Mouse (Mus musculus) CH12.LX (cell line): ENCODE measurements around the gene Pard6a. TPM values are rescaled to one million over a fixed set of nuclear protein-coding genes. Genes with fewer than 3 reads are reported as not detected.
A peak's percentile ranks its signal among the peaks of the same experiment; 100 is the strongest.

ENCODE experiments used
- DNase-seq: peaks from one replicate; pipeline ENCODE4 v3.0.0-alpha.2; 2013; ENCODE audit errors: extremely low read depth
- H3K27ac ChIP-seq: 2 replicates; pipeline ENCODE4 v1.5.1; 2012; ENCODE audit warnings: low read depth, mild to moderate bottlenecking, control low read depth, moderate library complexity; ENCODE audit not compliant: insufficient read depth
- H3K27me3 ChIP-seq: replicated peaks from 2 replicates; pipeline ENCODE3; 2012; ENCODE audit warnings: inconsistent platforms
- H3K36me3 ChIP-seq, 2 experiments: replicated peaks in 1 of 2; 2 replicates each; pipeline versions ENCODE3 to v1.6.1; 2012; ENCODE audit warnings: inconsistent platforms in 1 of 2, low read length in 1 of 2, mild to moderate bottlenecking in 1 of 2, mixed read lengths in 1 of 2, moderate library complexity in 1 of 2; ENCODE audit not compliant: control insufficient read depth in 1 of 2, insufficient read depth in 1 of 2
- H3K4me1 ChIP-seq, 2 experiments: 2 replicates each; pipeline ENCODE4 v1.6.1; 2012; ENCODE audit warnings: inconsistent platforms in 1 of 2, moderate library complexity in 1 of 2; ENCODE audit not compliant: insufficient read depth in 2 of 2, control insufficient read depth in 1 of 2
- H3K4me2 ChIP-seq: 2 replicates; pipeline ENCODE4 v1.6.1; 2012; ENCODE audit warnings: low read depth, mild to moderate bottlenecking, control low read depth; ENCODE audit not compliant: poor library complexity, insufficient read depth, severe bottlenecking
- H3K4me3 ChIP-seq, 3 experiments: fragments of 150-350 bp in 1 of 3; sonication (generic) in 1 of 3; replicated peaks in 1 of 3; 2 replicates each; pipeline versions ENCODE3 to v1.5.1; 2011 to 2012; ENCODE audit warnings: low read depth in 2 of 3, low read length in 2 of 3, mild to moderate bottlenecking in 2 of 3, moderate library complexity in 2 of 3, control low read depth in 1 of 3, improper control_type of control experiment in 1 of 3, inconsistent platforms in 1 of 3, mixed read lengths in 1 of 3; ENCODE audit not compliant: poor library complexity in 1 of 3
- H3K79me2 ChIP-seq: replicated peaks from 2 replicates; pipeline ENCODE4 v1.6.1; 2012; ENCODE audit warnings: mild to moderate bottlenecking, moderate library complexity; ENCODE audit not compliant: control insufficient read depth, poor library complexity, insufficient read depth, severe bottlenecking; ENCODE audit errors: extremely low read depth
- H3K9ac ChIP-seq: 2 replicates; pipeline ENCODE4 v1.6.1; 2012; ENCODE audit warnings: low read depth, mild to moderate bottlenecking, control low read depth, moderate library complexity; ENCODE audit not compliant: insufficient read depth
- H3K9me3 ChIP-seq: replicated peaks from 2 replicates; pipeline ENCODE3; 2012; ENCODE audit warnings: low read length, inconsistent platforms, mixed read lengths
- BHLHE40 ChIP-seq: IDR thresholded peaks from 2 replicates; pipeline ENCODE4 v1.6.1; 2011; ENCODE audit warnings: mild to moderate bottlenecking, low read depth, low read length, improper control_type of control experiment
- CHD1 ChIP-seq: IDR thresholded peaks from 2 replicates; pipeline ENCODE4 v1.6.1; 2012; ENCODE audit warnings: low read depth, low read length, improper control_type of control experiment, inconsistent platforms
- CHD2 ChIP-seq: IDR thresholded peaks from 2 replicates; pipeline ENCODE4 v1.6.1; 2011; ENCODE audit warnings: low read length, improper control_type of control experiment
- CTCF ChIP-seq, 2 experiments: IDR thresholded peaks in 1 of 2; conservative IDR thresholded peaks in 1 of 2; 2 replicates each; pipeline ENCODE4 v1.5.1; 2011 to 2012; ENCODE audit warnings: low read depth in 2 of 2, low read length in 2 of 2, improper control_type of control experiment in 1 of 2, inconsistent platforms in 1 of 2, mild to moderate bottlenecking in 1 of 2, moderate library complexity in 1 of 2
- E2F4 ChIP-seq: IDR thresholded peaks from 2 replicates; pipeline ENCODE4 v1.6.1; 2011; ENCODE audit warnings: low read depth, low read length, improper control_type of control experiment; ENCODE audit not compliant: insufficient replicate concordance
- ELF1 ChIP-seq: IDR thresholded peaks from 2 replicates; pipeline ENCODE4 v1.6.1; 2014; ENCODE audit warnings: low read depth, mild to moderate bottlenecking, inconsistent platforms, low read length, improper control_type of control experiment
- EP300 ChIP-seq: IDR thresholded peaks from 2 replicates; pipeline ENCODE4 v1.6.1; 2011; ENCODE audit warnings: low read length, improper control_type of control experiment
- ETS1 ChIP-seq: conservative IDR thresholded peaks from 2 replicates; pipeline ENCODE4 v1.6.1; 2012; ENCODE audit warnings: low read depth, mild to moderate bottlenecking, inconsistent platforms, low read length, improper control_type of control experiment, moderate library complexity
- GABPA ChIP-seq: IDR thresholded peaks from 2 replicates; pipeline ENCODE4 v1.6.1; 2012; ENCODE audit warnings: low read depth, low read length, improper control_type of control experiment, inconsistent platforms; ENCODE audit not compliant: insufficient replicate concordance
- HCFC1 ChIP-seq: IDR thresholded peaks from 2 replicates; pipeline ENCODE4 v1.6.1; 2012; ENCODE audit warnings: low read depth, mild to moderate bottlenecking, inconsistent platforms, low read length, improper control_type of control experiment
- IRF4 ChIP-seq: IDR thresholded peaks from 2 replicates; pipeline ENCODE4 v1.6.1; 2014; ENCODE audit warnings: low read depth, mild to moderate bottlenecking, inconsistent platforms, low read length, improper control_type of control experiment
- JUN ChIP-seq: IDR thresholded peaks from 2 replicates; pipeline ENCODE4 v1.6.1; 2011; ENCODE audit warnings: low read depth, mild to moderate bottlenecking, low read length, improper control_type of control experiment, moderate library complexity; ENCODE audit not compliant: insufficient read depth
- JUND ChIP-seq: conservative IDR thresholded peaks from 2 replicates; pipeline ENCODE4 v1.6.1; 2011; ENCODE audit warnings: low read depth, low read length, improper control_type of control experiment
- KAT2A ChIP-seq: IDR thresholded peaks from 2 replicates; pipeline ENCODE4 v1.6.1; 2012; ENCODE audit warnings: low read length, improper control_type of control experiment, inconsistent platforms; ENCODE audit not compliant: insufficient replicate concordance
- MAFK ChIP-seq: IDR thresholded peaks from 2 replicates; pipeline ENCODE4 v1.6.1; 2011; ENCODE audit warnings: low read length, improper control_type of control experiment; ENCODE audit not compliant: insufficient replicate concordance
- MAX ChIP-seq: IDR thresholded peaks from 2 replicates; pipeline ENCODE4 v1.6.1; 2011; ENCODE audit warnings: low read length, improper control_type of control experiment
- MAZ ChIP-seq: IDR thresholded peaks from 2 replicates; pipeline ENCODE4 v1.6.1; 2012; ENCODE audit warnings: low read depth, mild to moderate bottlenecking, inconsistent platforms, low read length, improper control_type of control experiment, moderate library complexity
- MEF2A ChIP-seq: IDR thresholded peaks from 2 replicates; pipeline ENCODE4 v1.6.1; 2014; ENCODE audit warnings: low read depth, mild to moderate bottlenecking, inconsistent platforms, low read length, improper control_type of control experiment, borderline replicate concordance
- MXI1 ChIP-seq: IDR thresholded peaks from 2 replicates; pipeline ENCODE4 v1.6.1; 2011; ENCODE audit warnings: mild to moderate bottlenecking, low read depth, low read length, improper control_type of control experiment
- MYC ChIP-seq: IDR thresholded peaks from 2 replicates; pipeline ENCODE4 v1.6.1; 2011; ENCODE audit warnings: low read depth, mild to moderate bottlenecking, improper control_type of control experiment, low read length
- NELFE ChIP-seq: IDR thresholded peaks from 2 replicates; pipeline ENCODE4 v1.6.1; 2011; ENCODE audit warnings: low read depth, low read length, improper control_type of control experiment
- NRF1 ChIP-seq: IDR thresholded peaks from 2 replicates; pipeline ENCODE4 v1.6.1; 2014; ENCODE audit warnings: low read depth, mild to moderate bottlenecking, inconsistent platforms, low read length, improper control_type of control experiment, moderate library complexity
- PAX5 ChIP-seq: IDR thresholded peaks from 2 replicates; pipeline ENCODE4 v1.6.1; 2012; ENCODE audit warnings: low read length, inconsistent platforms, mixed read lengths
- POLR2A ChIP-seq: IDR thresholded peaks from 2 replicates; pipeline ENCODE4 v1.6.1; 2011; ENCODE audit warnings: low read depth, mild to moderate bottlenecking, improper control_type of control experiment, low read length
- POLR2AphosphoS2 ChIP-seq: IDR thresholded peaks from 2 replicates; pipeline ENCODE4 v1.6.1; 2011; ENCODE audit warnings: low read depth, low read length, improper control_type of control experiment
- RAD21 ChIP-seq: IDR thresholded peaks from 2 replicates; pipeline ENCODE4 v1.6.1; 2011; ENCODE audit warnings: low read depth, mild to moderate bottlenecking, low read length, improper control_type of control experiment, moderate library complexity
- RCOR1 ChIP-seq: conservative IDR thresholded peaks from 2 replicates; pipeline ENCODE4 v1.6.1; 2012; ENCODE audit warnings: low read depth, mild to moderate bottlenecking, inconsistent platforms, low read length, improper control_type of control experiment
- SIN3A ChIP-seq: IDR thresholded peaks from 2 replicates; pipeline ENCODE4 v1.6.1; 2012; ENCODE audit warnings: low read length, improper control_type of control experiment, inconsistent platforms
- SMC3 ChIP-seq: IDR thresholded peaks from 2 replicates; pipeline ENCODE4 v1.6.1; 2011; ENCODE audit warnings: low read depth, low read length, improper control_type of control experiment
- TBP ChIP-seq: conservative IDR thresholded peaks from 2 replicates; pipeline ENCODE4 v1.6.1; 2011; ENCODE audit warnings: low read depth, low read length, improper control_type of control experiment
- TCF12 ChIP-seq: IDR thresholded peaks from 2 replicates; pipeline ENCODE4 v1.6.1; 2014; ENCODE audit warnings: low read depth, mild to moderate bottlenecking, inconsistent platforms, low read length, improper control_type of control experiment
- UBTF ChIP-seq: IDR thresholded peaks from 2 replicates; pipeline ENCODE4 v1.6.1; 2012; ENCODE audit warnings: low read depth, mild to moderate bottlenecking, inconsistent platforms, low read length, improper control_type of control experiment, moderate library complexity
- USF1 ChIP-seq: IDR thresholded peaks from 2 replicates; pipeline ENCODE4 v1.6.1; 2014; ENCODE audit warnings: low read depth, mild to moderate bottlenecking, inconsistent platforms, low read length, improper control_type of control experiment
- USF2 ChIP-seq: conservative IDR thresholded peaks from 2 replicates; pipeline ENCODE4 v1.6.1; 2011; ENCODE audit warnings: low read depth, low read length, improper control_type of control experiment
- ZC3H11A ChIP-seq: IDR thresholded peaks from 2 replicates; pipeline ENCODE4 v1.6.1; 2012; ENCODE audit warnings: low read depth, mild to moderate bottlenecking, inconsistent platforms, low read length, improper control_type of control experiment
- ZKSCAN1 ChIP-seq: IDR thresholded peaks from 2 replicates; pipeline ENCODE4 v1.6.1; 2012; ENCODE audit warnings: low read depth, inconsistent platforms, low read length, improper control_type of control experiment, borderline replicate concordance
- ZMIZ1 ChIP-seq: IDR thresholded peaks from 2 replicates; pipeline ENCODE4 v1.6.1; 2012; ENCODE audit warnings: low read depth, mild to moderate bottlenecking, inconsistent platforms, low read length, improper control_type of control experiment
- ZNF384 ChIP-seq: IDR thresholded peaks from 2 replicates; pipeline ENCODE4 v1.6.1; 2012; ENCODE audit warnings: low read depth, low read length, improper control_type of control experiment, inconsistent platforms
- dilution Hi-C: fragments of 300-500 bp; cut with MboI; formaldehyde crosslinking; loops from 2 replicates; pipeline ENCODE4 v1.14.3; 2020; ENCODE audit warnings: low sequenced_read_pairs; ENCODE audit not compliant: extremely low pct_unique_long_range_greater_than_20kb, extremely low pct_ligation_motif_present
- in situ Hi-C: fragments of 300-500 bp; cut with MboI; formaldehyde crosslinking; loops from 3 replicates; pipeline ENCODE4 v1.14.3; 2019; ENCODE audit warnings: low sequenced_read_pairs, low pct_ligation_motif_present, low pct_unique_long_range_greater_than_20kb, mixed read lengths
- polyA plus RNA-seq: library from polyadenylated mRNA; unstranded; fragments of >175 nt; gene quantifications from 2 replicates; pipeline ENCODE4 v1.2.1, GENCODE M21; 2012; ENCODE audit warnings: low read depth; ENCODE audit not compliant: insufficient read length
- total RNA-seq, 2 experiments: library from RNA; depleted of rRNA; stranded (reverse); fragments of 300-350 nt in 1 of 2; fragments of >200 nt in 1 of 2; gene quantifications; 2 replicates each; pipeline ENCODE4 v1.2.3; 2012 to 2014

Gene Pard6a
- total and polyA plus RNA-seq, 3 experiments = 15.9 to 32.3 (median 23.3) TPM

- H3K36me3 ChIP-seq = peaks cover 18 to 26% of the 10 kb centered on the region in 2 experiments
- peak within 1 kb of the TSS; percentile 67 to 84 (median 81) for H3K4me3 ChIP-seq
- H3K4me1 ChIP-seq = peaks cover 6 to 24% of the 10 kb centered on the region in 2 experiments
- in situ Hi-C loops (loop anchor here (25.0 kb wide), 1 partner anchor 330 kb away; no protein-coding TSS in a partner anchor), dilution Hi-C loops (no loop called here)
- H3K27me3 ChIP-seq = no peaks in the 10 kb centered on the region
- peak within 1 kb of the TSS; percentile 66 for H3K4me2 ChIP-seq
- peak within 1 kb of the TSS; percentile 74 for H3K9ac ChIP-seq
- no peaks in the 10 kb centered on the region; the same call in 1 of the 2 replicates for H3K79me2 ChIP-seq
- no peak within 1 kb of the TSS for H3K27ac ChIP-seq
- peak; percentile 94 for DNase-seq
- H3K9me3 ChIP-seq = no peaks in the 10 kb centered on the region
- TF ChIP-seq UBTF = no peak
- TF ChIP-seq MAZ = peak; percentile 64; the same call in 1 of the 2 replicates
- TF ChIP-seq JUND = no peak
- TF ChIP-seq KAT2A = peak; percentile 99
- TF ChIP-seq MAX = peak; percentile 45
- TF ChIP-seq USF1 = peak; percentile 32; the same call in 1 of the 2 replicates
- TF ChIP-seq MXI1 = peak; percentile 95
- no peak for TF ChIP-seq ZKSCAN1
- peak; percentile 53; the same call in 1 of the 2 replicates for TF ChIP-seq NELFE
- no peak for TF ChIP-seq ETS1
- peak; percentile 99 for TF ChIP-seq HCFC1
- TF ChIP-seq ELF1 = peak; percentile 78
- peak; percentile 43; the same call in 1 of the 2 replicates for TF ChIP-seq IRF4
- TF ChIP-seq POLR2AphosphoS2 = no peak
- no peak for TF ChIP-seq MYC
- peak; percentile 43; the same call in 1 of the 2 replicates for TF ChIP-seq POLR2A
- no peak for TF ChIP-seq PAX5
- no peak for TF ChIP-seq CHD1
- no peak for TF ChIP-seq USF2
- TF ChIP-seq TBP = no peak
- TF ChIP-seq RAD21 = no peak
- TF ChIP-seq ZMIZ1 = peak; percentile 41; the same call in 1 of the 2 replicates
- TF ChIP-seq MEF2A = peak; percentile 39
- TF ChIP-seq NRF1 = peak; percentile 25
- TF ChIP-seq MAFK = no peak
- TF ChIP-seq CHD2 = peak; percentile 98
- TF ChIP-seq EP300 = no peak
- TF ChIP-seq E2F4 = peak; percentile 97; the same call in 1 of the 2 replicates
- TF ChIP-seq RCOR1 = no peak
- peak; percentile 99 for TF ChIP-seq SIN3A
- TF ChIP-seq BHLHE40 = peak; percentile 39
- no peak for TF ChIP-seq ZC3H11A
- TF ChIP-seq SMC3 = no peak
- no peak for TF ChIP-seq JUN
- TF ChIP-seq ZNF384 = no peak
- TF ChIP-seq CTCF (conservative IDR thresholded peaks at IDR 0.05 in 1 of 2, IDR thresholded peaks at IDR 0.05 in 1 of 2; ENCODE audit: low read depth in 2 of 2, low read length in 2 of 2) = no peak
- TF ChIP-seq GABPA = peak; percentile 78; the same call in 1 of the 2 replicates
- TF ChIP-seq TCF12 = peak; percentile 57; the same call in 1 of the 2 replicates
These were observed 6.8 kb downstream of the Pard6a start, which contains the start of the genes 4933405L10Rik and Enkd1 for GRCm38 (mm10) chr8:105707498-105708403. 4933405L10Rik (plus strand) TSS chr8:105707655. Enkd1 (minus strand) TSS chr8:105708210.
